Mouse (Mus musculus) large intestine, adult 2 months (tissue): ENCODE measurements around the gene Kdm1a. TPM values are rescaled to one million over a fixed set of nuclear protein-coding genes. Genes with fewer than 3 reads are reported as not detected.
A peak's percentile ranks its signal among the peaks of the same experiment; 100 is the strongest.

ENCODE experiments used
- DNase-seq: peaks from one replicate; pipeline ENCODE4 v3.0.0-alpha.2; 2012; ENCODE audit warnings: low read depth, low spot score
- whole genome bisulfite sequencing: fragments of 180-500 bp; shearing (Covaris S2); methylation state at CpG from one replicate; pipeline ENCODE4 v1.1.7; 2018; 5-methylcytosine and 5-hydroxymethylcytosine counted together
- polyA plus RNA-seq: library from polyadenylated mRNA; depleted of rRNA; stranded (reverse); fragments of >200 nt; gene quantifications from 2 replicates; pipeline ENCODE4 v1.2.3, GENCODE M21; 2012; rRNA removed

Gene Kdm1a
- 23.9 and 26.0 TPM in 2 replicates for polyA plus RNA-seq

GRCm38 (mm10) chr4:136602568-136602967, at the start of gene Kdm1a:
Gene Kdm1a (minus strand): TSS chr4:136602723.
- WGBS, result 1% methylated on average over 45 of the region's 45 CpGs
- DNase-seq, result peak; percentile 73

DNA sequence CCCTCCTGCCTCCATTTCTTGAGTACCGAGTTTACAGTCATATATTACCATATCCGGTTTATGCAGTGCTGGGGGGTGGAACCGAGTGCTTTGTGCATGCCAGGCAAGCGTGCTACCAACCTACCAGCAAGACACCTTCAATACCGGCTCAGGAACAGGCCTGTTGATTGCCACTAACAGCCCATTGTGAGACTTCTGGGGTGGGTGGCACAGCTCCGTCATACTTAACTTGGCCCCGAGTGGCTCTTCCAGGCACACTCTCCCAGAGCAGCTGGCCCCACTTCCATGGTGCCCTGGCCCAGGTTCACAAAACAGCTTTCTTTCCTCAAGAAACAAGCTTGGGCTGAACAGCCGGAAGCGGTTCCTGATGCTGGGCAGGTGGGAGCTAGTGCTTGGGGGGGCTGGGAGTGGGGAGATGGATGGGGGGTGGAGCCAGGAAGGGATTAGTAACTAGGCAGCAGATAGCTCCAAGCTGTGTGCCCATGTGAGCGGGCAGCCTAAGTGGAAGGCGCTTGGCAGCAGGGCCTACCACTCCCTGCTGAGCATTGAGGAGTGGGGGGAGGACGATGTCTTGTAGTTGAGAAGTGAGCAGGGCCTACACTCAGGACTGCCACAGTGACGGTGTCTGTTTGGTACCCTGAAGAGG, 49.5 kb upstream of the Kdm1a start:
- 81% methylated on average over 13 of the region's 13 CpGs for WGBS
- DNase-seq, result no peak

DNA sequence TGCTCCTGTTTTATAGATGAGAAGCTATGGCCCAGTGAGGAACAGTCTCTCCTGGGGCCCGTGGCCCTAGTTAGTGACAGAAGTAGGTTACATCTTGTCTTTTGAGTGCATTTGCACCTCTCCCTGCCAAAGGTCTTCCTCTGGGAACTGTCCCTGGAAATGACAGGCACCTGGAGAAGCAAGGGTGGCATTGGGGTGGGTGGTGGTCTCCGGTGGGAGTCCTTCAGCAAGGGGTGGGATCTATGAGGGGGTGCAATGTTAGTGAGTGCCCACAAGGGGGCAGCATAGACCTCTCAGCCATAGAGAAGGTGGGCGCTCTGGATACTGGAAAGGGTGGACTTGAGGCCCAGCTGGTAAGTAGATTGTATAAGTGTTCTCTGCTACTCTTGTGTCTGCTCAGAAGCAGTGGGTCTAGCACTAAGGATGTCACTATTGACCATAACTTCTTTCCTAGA, 48.9 kb upstream of the Kdm1a start:
- 64% methylated on average over 3 of the region's 3 CpGs for WGBS
- DNase-seq, result no peak

GRCm38 (mm10) chr4:136650261-136650660, 47.7 kb upstream of the Kdm1a start:
- 77% methylated on average over 8 of the region's 8 CpGs for WGBS
- no peak for DNase-seq

DNA sequence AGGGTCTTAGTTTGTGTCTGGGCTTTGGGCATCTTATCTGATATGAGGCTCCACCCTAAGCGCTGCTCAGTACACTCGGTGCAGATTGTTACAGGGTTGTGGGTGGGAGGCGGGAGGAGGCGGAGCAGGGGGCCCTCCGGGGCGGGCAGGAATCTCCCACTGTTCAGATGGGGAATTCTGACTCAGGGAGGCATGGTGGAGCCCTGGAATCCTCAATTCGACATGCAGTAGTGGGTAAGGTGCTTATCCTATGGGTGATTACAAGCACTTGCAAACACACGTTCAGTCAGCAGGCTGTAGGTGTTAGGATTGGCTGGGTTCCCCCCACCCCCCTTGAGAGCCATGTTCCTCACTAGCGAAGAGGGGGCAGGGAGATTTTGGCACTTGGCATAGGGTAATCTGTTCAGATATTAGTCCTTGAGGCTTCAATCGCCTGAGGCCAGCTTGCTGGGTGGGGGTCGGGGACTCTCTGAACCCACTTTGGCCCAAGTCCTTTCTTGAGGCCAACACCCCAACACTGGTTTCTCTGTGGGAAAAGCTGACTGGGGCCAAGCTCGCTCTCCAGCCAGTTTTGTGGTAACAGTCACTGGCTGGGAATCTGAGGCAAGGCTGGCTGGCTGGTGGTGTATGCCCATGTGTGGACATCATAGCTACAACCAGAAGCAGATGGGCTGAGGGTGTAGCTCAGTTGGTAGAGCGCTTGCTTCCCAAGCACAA, 47.1 kb upstream of the Kdm1a start:
- WGBS, result 41% methylated on average over 13 of the region's 13 CpGs
- DNase-seq, result no peak

GRCm38 (mm10) chr4:136648922-136649479, 46.5 kb upstream of the Kdm1a start:
- DNase-seq, result peak; percentile 56
- 14% methylated on average over 11 of the region's 11 CpGs for WGBS

GRCm38 (mm10) chr4:136638890-136639289, 36.4 kb upstream of the Kdm1a start:
- whole genome bisulfite sequencing, result 23% methylated on average over 10 of the region's 10 CpGs
- no peak for DNase-seq

- WGBS, result 55% methylated on average over 7 of the region's 7 CpGs
- no peak for DNase-seq
These were observed 35.8 kb upstream of the Kdm1a start for GRCm38 (mm10) chr4:136638230-136638750.

DNA sequence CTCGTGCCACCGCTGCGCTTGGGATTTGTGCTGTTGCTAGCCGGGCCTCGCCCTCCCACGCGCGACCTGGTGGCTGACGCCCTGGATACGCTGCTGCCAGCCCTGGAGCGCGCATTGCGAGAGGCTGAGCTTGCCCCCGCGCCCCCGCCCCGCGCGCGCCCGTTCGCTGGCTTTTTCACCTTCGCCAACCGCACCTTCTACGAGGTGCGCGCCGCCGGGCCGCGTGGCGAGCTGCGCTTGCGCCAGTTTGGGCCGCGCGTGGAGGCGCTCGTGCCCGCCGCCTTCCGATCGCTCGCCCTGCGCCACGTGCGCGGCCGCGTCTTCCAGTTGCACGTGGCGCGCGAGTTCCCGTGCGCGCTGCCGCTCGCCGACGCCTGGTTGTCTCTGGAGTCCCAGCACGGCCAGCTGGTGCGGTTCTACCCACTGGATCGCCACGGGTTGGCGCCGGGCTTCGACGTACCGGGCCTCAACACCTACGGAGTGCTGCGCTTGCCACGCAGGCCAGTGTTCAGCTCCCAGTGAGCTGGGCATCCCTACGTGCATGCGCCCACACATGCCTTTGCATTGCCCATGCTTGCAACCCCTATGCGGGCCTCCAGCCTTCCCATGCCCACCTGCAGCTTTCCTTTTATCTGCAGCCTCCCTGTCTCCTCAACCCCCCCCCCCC, 35.2 kb upstream of the Kdm1a start:
- 3% methylated on average over 76 of the region's 76 CpGs for WGBS
- no peak for DNase-seq

DNA sequence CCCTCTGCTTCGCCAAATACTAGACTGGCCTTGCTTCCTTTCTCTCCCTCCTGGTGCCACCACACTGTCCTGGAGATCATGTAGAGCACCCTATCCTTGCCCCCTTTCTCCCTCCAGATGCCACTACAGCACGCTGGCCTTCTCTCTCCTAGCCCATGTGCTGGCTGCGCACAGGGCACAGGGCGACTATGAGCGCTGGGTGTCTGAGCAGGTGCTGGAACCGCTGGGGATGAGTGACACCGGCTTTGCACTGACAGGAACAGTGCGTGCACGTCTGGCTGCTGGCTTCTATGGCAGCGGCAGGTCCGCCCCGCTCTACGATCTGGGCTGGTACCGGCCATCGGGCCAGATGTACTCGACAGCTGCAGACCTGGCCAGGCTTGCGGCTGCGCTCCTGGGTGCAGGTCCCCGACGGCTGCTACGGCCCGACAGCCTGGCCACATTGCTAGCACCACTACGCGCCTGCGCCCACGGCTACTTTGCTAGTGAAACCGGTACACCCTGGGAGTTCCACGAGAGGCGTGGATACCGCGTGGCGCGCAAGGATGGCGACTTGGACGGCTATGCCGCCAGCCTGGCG, 34.5 kb upstream of the Kdm1a start:
- DNase-seq, result no peak
- WGBS, result 15% methylated on average over 37 of the region's 37 CpGs

DNA sequence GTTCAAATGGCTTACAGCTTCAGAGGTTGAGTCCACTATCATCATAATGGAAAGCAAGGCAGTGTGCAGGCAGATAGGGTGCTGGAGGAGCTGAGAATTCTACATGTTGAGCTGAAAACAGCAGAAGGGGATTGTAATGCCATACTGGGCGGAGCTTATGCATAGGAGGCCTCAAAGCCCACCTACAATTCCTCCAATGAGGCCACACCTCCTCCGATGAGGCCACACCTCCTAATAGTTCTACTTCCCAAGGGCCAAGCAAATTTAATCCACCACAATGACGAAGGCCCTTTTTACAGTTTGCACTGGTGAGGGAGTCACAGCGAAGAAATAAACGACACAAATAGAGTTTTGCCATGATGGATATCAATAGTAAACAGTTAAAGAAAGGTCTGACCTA, 34.0 kb upstream of the Kdm1a start:
- DNase-seq, result no peak
- WGBS, result 73% methylated on average over 5 of the region's 5 CpGs

GRCm38 (mm10) chr4:136635995-136636394, 33.5 kb upstream of the Kdm1a start:
- no peak for DNase-seq

- 76% methylated on average over 11 of the region's 11 CpGs for WGBS
- DNase-seq, result no peak
These were observed 28.9 kb upstream of the Kdm1a start for GRCm38 (mm10) chr4:136631237-136631994.

- DNase-seq, result no peak
- WGBS, result 61% methylated on average over 6 of the region's 6 CpGs
These were observed 24.1 kb upstream of the Kdm1a start for GRCm38 (mm10) chr4:136626590-136626989.

DNA sequence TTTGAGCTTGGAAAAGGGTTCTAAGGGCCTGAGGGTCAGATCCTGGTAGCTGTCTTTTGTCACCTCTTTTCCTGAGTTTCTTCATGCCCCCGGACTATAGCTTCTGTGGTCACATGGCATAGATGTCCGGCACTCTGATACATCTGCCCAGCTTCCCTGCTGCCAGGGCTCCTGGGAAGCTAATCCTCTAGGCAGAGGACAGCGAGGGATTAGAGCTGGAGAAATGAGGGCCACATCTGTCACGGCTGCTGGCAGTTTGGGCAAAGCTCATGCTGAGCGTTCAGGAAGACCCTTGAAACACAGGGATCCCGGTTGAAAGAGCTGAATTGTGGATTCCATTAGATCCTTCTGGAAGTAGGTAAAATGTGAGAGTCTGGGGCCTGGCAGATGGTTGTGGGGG, 19.9 kb upstream of the Kdm1a start, which contains the start of gene Lactbl1:
Gene Lactbl1, plus strand, starts transcription at position 234 of the 400 bp plus-strand sequence.
- DNase-seq, result no peak
- 72% methylated on average over 6 of the region's 6 CpGs for WGBS

DNA sequence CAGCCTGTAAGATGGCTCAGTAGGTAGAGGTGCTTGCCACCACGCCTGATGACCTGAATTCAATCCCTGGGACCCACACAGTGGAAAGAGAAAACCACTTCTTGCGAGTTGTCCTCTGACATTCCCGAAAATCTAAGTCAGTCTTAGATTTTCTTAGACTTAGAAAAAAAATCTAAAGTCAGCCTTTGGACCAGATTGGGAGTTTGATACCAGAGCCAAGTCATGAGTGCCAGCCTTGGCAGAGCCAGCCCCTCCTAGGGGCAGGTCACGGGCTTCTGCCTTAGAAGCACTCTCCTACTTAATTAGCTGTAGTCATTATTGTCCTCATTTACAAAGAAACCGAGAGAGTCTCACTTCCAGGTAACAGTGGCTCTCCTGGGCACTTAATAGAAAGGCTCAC, 19.4 kb upstream of the Kdm1a start:
- no peak for DNase-seq
- 53% methylated on average over 5 of the region's 5 CpGs for WGBS

- DNase-seq, result peak; percentile 45
- 0% methylated on average over 1 of the region's 1 CpGs for WGBS
These were observed 18.8 kb upstream of the Kdm1a start for GRCm38 (mm10) chr4:136621336-136621735.

- DNase-seq, result no peak
- WGBS, result 50% methylated on average over 7 of the region's 7 CpGs
These were observed 11.1 kb upstream of the Kdm1a start for GRCm38 (mm10) chr4:136613657-136614056.

- DNase-seq, result no peak
- WGBS, result 50% methylated on average over 4 of the region's 4 CpGs
These were observed 7.9 kb upstream of the Kdm1a start, which contains the start of gene Tex46 for GRCm38 (mm10) chr4:136610387-136610856. Gene Tex46 (plus strand): TSS chr4:136610437.
